Mouse (Mus musculus) left cerebral cortex, adult 2 months (tissue): ENCODE results near the gene Cacng6. TPM values are rescaled to one million over a fixed set of nuclear protein-coding genes. Genes with fewer than 3 reads are reported as not detected.
A peak's percentile ranks its signal among the peaks of the same experiment; 100 is the strongest.
"Not testable (repeated sequence)": the region's sequence is repeated elsewhere in the genome, so short reads cannot be mapped to it uniquely, and the experiment has no call there.

Source experiments
- DNase-seq, 2 experiments: peaks; one replicate each; pipeline ENCODE4 v3.0.0; 2021 to 2022; ENCODE audit warnings: low spot score in 2 of 2, mixed read lengths in 1 of 2; ENCODE audit errors: extremely low spot score in 1 of 2
- H3K27ac ChIP-seq: fragments of 200-600 bp; 2 replicates; pipeline ENCODE4 v1.8.1; 2022
- H3K4me3 ChIP-seq: fragments of 200-600 bp; 2 replicates; pipeline ENCODE4 v1.8.1; 2022
- CTCF ChIP-seq: fragments of 200-600 bp; IDR thresholded peaks from 2 replicates; pipeline ENCODE4 v1.8.1; 2022; ENCODE audit warnings: antibody characterized with exemption, mild to moderate bottlenecking, moderate library complexity
- intact Hi-C: fragments of 180-260 bp; cut with DNase I; formaldehyde crosslinking; loops from one replicate; pipeline ENCODE4 v1.15.1; 2025
- total RNA-seq, 2 experiments: library from RNA; stranded (reverse); gene quantifications; 2 replicates each; pipeline ENCODE4 v1.2.3; 2021

Gene Cacng6
- total RNA-seq, 2 experiments from 2014 or later: 1.2 TPM

DNA sequence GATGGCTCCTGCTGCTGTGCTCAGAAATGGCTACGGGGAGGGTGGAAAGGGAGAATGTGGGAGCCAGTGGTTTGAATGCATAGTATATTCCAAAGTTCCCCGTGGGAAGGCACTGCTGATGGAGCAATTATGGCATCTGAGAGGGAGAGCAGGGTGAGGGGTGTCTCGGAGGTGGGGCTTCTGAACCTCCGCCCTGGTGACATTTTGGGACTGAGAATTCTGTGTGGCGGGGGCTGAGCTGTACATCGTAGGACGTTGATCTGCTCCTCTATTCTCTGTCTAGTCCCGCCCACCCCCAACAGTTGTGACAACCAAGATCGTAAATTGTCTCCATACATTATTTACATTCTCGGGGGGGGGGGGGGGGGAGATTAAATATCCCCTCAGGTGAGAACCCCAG lies 26.6 kb upstream of the Cacng6 start:
- intact Hi-C loops: no loop called here
- H3K4me3 ChIP-seq: peak overlapping the region; percentile 13; the same call in 1 of the 2 replicates
- no peak for DNase-seq
- no peak for TF ChIP-seq CTCF
- H3K27ac ChIP-seq: no peak overlapping the region

DNA sequence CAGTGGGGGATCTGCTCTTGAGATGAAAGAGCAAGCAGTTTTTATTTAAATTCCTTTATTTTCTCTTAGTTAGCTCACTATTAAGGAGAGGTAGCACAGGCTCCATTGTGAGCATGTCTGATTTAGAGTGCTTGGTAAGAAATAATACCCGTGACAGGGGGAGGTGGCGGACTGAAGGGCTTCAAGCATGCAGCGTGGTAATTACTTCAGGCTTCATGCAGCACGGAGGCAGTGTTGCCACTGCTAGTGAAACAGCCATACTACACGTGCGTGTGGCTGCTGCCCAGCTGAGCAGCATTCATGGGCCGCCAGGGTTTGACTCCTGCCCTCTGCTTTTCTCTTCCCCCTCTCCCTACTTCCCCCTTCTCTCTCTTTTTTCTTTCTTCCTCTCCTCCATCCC lies 26.2 kb upstream of the Cacng6 start:
- DNase-seq: no peak
- intact Hi-C loops: no loop called here
- H3K27ac ChIP-seq: no peak overlapping the region
- TF ChIP-seq CTCF: no peak
- H3K4me3 ChIP-seq: no peak overlapping the region; the same call in 1 of the 2 replicates

DNA sequence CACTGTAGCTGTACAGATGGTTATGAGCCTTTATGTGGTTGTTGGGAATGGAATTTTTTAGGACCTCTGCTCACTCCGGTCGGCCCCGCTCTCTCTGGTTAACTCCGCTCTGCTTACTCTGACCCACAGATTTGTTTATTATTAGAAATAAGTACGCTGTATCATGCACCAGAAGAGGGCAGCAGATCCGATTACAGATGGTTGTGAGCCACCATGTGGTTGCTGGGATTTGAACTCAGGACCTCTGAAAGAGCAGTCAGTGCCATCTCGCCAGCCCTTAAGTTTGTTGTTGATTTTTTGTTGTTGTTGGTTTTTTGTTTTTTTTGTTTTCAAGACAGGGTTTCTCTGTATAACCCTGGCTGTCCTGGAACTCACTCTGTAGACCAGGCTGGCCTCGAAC lies 25.6 kb upstream of the Cacng6 start:
- H3K4me3 ChIP-seq, H3K27ac ChIP-seq, DNase-seq, intact Hi-C loops: not testable (repeated sequence)
- peak; percentile 19 for TF ChIP-seq CTCF

DNA sequence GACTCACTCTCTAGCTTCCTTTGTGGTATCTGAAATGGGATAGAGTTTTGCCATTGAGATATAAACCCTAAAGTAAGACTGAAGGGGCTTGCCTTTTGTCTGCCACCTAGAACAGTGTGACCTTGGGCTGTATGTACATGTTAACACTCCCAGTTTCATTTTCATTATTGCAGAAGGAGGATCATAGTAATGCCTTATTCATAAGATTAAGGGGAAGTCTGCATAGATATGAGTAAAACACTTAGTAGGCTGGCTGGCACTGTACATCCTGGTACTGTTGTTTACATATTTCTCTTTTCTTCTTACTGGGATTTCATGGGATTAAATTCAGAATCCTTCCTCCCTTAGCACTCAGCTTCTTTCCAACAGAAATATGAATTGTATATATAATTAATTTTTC lies 24.1 kb upstream of the Cacng6 start:
- TF ChIP-seq CTCF: no peak
- DNase-seq: no peak
- intact Hi-C loops: no loop called here
- Histone ChIP-seq H3K4me3 (no peak overlapping the region), H3K27ac (no peak overlapping the region)

DNA sequence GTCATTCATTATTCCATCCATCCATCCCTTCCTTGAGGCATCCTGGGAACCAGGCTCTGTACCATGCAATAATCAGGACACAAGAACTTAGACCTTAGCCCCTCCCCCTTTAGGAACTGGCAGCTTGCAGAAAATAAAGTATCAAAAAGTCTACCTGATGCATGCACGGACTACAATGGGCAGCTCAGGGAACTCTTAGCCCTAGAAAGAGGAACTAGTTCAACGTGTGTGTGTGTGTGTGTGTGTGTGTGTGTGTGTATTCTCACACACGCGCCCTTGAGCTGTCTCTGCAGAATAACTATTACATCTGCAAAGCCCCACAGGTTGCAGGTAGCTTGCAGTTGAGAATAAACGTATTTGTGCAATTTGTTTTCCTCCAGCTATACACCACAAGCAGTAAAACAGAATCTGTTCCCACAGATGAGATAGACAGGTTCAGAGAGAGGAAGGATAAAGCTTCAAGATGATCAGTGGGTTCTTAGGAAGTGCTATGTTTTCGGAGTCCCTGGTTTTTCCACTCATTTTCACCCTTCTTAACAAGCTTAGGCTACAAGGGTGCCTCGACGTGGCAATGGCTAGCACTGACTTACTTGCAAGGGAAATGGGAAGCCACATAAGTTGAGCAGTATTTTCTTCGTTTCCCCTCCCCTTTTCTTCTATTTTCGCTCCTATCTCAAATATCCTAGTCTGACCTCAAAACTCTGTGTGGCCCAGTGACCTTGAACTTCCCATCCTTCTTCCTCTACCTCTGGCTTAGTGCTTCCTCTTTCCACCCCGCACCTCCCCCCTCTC lies 14.1 kb upstream of the Cacng6 start:
- DNase-seq: no peak
- Histone ChIP-seq H3K4me3 (no peak overlapping the region), H3K27ac (no peak overlapping the region)
- intact Hi-C loops: no loop called here
- TF ChIP-seq CTCF: no peak

DNA sequence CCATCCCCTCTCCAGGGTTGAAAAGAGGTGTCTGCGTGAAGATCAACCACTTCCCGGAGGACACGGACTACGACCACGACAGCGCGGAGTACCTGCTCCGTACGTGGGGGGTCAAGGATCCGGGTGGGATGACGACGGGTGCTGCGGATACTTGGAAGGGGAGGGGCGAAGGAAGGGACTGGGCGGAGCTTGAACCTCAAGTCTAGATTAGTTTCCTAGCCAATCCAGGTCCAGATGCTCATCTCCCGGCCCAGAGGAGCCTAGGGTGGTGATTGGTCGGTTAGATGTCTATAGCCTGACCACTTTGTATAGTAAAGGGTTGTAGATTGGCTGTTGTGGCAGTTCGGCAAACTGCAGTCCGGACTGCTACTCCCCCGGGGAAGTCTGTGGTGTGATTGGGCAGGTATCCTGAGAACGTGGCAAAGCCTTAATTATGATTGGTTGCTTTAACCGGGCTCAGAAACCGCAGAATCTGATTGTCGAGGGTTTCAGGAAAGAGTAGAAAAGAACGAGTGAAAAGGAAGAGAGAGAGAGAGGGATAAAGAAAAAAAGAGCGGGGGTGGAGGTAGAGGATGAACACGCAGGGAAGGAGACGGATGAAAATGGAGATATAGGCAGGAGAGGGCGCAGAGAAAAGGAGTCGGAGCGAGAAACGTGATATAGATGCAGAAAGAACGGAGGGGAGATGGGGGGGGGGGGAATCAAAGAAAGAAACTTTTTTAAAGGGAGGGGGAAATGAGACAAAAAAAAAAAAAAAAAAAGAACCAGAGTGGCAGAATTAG lies 12.6 kb upstream of the Cacng6 start:
- H3K4me3 ChIP-seq: peak overlapping the region; percentile 44
- DNase-seq: peak; percentile 41 to 45
- no peak; the same call in 1 of the 2 replicates for TF ChIP-seq CTCF
- intact Hi-C loops: no loop called here
- H3K27ac ChIP-seq: no peak overlapping the region

DNA sequence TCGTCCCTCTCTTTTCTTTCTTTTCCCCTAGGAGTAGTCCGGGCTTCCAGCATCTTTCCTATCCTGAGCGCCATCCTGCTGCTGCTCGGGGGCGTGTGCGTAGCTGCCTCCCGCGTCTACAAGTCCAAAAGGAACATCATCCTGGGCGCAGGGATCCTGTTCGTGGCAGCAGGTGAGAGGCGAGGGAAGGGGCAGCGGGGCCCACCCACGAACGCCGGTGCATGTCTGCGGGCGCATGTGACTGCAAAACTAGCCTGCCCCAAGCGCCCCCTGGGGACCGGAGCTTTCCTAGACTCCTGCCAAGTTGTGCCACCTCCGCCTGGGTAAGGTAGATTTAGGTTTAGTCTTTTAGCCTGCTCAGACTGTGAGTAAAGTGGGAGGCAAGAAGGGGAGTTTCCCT lies 12.0 kb upstream of the Cacng6 start:
- no peak overlapping the region for H3K27ac ChIP-seq
- peak; percentile 62 to 64 for DNase-seq

DNA sequence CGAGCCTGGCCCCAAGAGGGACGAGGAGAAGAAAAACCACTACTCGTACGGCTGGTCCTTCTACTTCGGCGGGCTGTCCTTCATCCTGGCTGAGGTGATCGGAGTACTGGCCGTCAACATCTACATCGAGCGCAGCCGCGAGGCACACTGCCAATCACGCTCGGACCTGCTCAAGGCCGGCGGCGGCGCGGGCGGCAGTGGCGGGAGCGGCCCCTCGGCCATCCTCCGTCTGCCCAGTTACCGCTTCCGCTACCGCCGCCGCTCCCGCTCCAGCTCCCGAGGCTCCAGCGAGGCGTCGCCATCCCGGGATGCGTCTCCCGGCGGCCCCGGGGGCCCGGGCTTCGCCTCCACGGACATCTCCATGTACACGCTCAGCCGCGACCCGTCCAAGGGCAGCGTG lies 9.1 kb upstream of the Cacng6 start:
- peak overlapping the region; percentile 47 for H3K4me3 ChIP-seq
- no peak for TF ChIP-seq CTCF
- H3K27ac ChIP-seq: no peak overlapping the region
- DNase-seq: peak; percentile 57 to 61
- intact Hi-C loops: no loop called here

More for the DNA sequence above, 12.0 kb upstream of the Cacng6 start:
- peak overlapping the region; percentile 44 for H3K4me3 ChIP-seq
- peak; percentile 45 for TF ChIP-seq CTCF
- intact Hi-C loops: no loop called here

DNA sequence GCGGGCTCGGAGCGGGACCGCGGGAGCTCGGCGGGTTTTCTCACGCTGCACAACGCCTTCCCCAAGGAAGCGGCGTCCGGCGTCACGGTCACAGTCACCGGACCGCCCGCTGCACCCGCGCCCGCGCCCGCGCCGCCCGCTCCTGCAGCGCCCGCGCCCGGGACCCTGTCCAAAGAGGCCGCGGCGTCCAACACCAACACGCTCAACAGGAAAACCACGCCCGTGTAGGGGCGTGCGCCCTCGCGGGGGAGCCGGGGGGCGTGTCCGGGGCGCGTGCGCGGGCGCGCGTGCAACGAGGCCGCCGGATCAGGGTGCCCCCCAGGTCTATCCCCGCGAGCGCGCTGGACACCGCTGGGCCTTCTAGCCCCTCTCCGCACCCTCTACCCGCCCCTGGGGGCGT lies 8.6 kb upstream of the Cacng6 start:
- H3K27ac ChIP-seq: no peak overlapping the region
- intact Hi-C loops: no loop called here

DNA sequence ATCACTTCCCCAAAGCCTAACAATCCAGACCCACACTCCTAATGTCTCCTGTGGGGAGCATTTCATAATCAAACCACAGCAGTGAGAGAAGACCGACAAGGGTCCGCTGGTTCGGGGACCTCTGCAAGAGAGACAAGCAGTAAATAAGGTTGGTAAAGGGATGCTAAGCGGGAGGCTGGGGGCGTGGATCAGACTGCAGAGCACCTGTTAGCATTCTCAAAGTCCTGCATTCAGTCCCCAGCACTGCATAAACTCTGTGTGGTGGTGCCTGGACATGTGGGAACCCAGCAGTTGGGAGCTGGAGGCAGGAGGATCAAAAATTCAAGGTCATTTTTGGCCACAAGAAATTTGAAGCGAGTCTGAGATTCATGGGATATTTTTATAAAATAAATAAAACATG lies 4.1 kb upstream of the Cacng6 start:
- no peak for DNase-seq
- intact Hi-C loops: no loop called here
- no peak for TF ChIP-seq CTCF
- H3K27ac ChIP-seq: no peak overlapping the region
- H3K4me3 ChIP-seq: no peak overlapping the region

More for the DNA sequence above, 8.6 kb upstream of the Cacng6 start:
- peak; percentile 39 to 49 for DNase-seq
- TF ChIP-seq CTCF: no peak
- H3K4me3 ChIP-seq: peak overlapping the region; percentile 47

DNA sequence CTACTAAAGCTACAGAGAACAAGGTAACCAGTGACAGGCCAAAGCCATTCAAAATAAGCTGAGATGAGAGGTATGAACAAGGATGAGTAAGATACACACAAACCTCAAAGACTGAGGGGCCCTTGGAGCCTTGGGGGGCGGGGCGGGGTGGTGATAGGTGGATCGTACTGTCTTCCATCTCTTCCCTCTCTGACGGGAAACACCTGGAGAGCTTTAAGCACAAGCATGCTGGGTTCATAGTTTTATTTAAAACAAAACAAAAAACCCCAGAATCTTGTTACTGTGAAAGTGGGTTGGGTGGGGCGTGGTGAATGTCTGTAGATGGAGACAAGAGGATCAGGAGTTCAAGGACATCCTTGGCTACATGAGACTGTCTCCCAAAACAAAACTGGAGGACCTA lies 3.5 kb upstream of the Cacng6 start:
- no peak overlapping the region for H3K4me3 ChIP-seq
- DNase-seq: no peak
- no peak for TF ChIP-seq CTCF
- H3K27ac ChIP-seq: no peak overlapping the region
- intact Hi-C loops: no loop called here

DNA sequence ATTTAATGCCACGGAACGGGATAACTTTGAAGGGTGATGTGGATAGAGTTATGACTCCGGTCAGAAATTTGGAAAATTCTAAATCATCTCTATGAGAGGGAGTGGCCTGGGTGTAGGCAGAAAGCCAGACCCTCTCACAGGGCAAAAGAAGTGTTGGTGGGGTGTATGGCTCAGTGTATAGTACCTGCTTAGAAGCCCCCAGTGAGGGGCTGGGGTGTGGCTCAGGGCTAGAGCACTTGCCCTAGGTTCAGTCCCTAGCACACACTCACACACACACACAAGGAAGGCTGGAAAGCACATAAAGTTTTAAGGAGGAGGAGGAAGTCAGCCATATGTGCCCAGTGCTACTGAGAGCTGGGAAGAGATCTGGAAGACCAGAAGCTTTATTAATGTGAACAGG lies 2.7 kb upstream of the Cacng6 start:
- intact Hi-C loops: no loop called here
- H3K27ac ChIP-seq: no peak overlapping the region
- no peak for TF ChIP-seq CTCF
- DNase-seq: no peak
- H3K4me3 ChIP-seq: no peak overlapping the region
